Mouse (Mus musculus): ENCODE measurements around the gene Wasf2.

DNA sequence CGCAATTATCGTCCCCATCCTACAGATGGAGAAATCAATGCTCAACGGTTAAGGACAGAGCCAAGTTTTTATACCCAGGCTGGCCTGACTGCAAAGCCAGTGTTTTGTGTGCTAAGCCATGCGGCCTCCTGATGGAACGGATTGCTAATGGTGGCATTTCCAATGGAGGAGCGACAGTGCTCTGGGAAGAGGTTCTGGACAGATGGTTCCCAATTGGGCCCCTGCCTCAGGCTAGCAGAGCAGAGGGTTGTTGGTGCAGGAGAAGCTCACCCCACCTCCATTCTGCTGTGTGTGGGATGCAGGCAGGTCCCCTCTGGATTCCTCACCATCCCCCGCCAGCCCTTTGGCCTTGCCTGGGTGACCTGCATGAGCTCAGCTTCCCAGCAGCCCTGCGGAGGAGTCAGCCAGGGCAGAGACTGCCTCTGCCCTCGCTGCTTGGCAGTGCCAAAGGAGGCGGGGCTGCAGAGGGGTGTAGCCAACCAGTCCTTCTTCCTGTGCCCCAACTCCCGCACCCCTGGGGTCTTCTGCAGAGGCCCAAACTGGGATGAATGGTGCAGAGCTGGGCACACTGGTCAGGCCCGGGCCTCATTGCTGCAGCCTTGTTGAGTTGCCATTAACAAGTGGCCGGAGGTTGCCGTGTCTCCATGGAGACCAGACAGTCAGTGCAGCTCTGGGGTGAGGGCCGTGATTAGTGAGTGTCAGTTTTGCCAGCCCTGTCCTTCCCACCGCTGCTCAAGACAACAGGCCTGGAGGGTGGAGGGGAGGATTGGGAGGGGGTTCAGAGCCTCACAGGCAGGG lies 35.2 kb upstream of the Wasf2 start:
- TF ChIP-seq CTCF (IDR thresholded peaks at IDR 0.05; ENCODE audit: borderline replicate concordance, control insufficient read depth, extremely low read depth, insufficient read depth, low read length, poor library complexity), result 0 out of 2 replicates have a peak, but pooled peaks have one; percentile 15
- peak; percentile 93 for TF ChIP-seq POLR2A (IDR thresholded peaks at IDR 0.05; ENCODE audit: control insufficient read depth, extremely low read depth, insufficient read depth, low read length, poor library complexity)

All from thymus, adult 2 months (tissue).